Mouse (Mus musculus) embryonic fibroblast, embryonic 13.5 days (primary cell): ENCODE results near the gene Arhgef3. TPM values are rescaled to one million over a fixed set of nuclear protein-coding genes. Genes with fewer than 3 reads are reported as not detected.

ENCODE experiments used
- H3K27ac ChIP-seq: 2 replicates; pipeline ENCODE4 v1.5.1; 2012; ENCODE audit warnings: low read length, control low read depth, inconsistent platforms; ENCODE audit not compliant: insufficient read depth
- H3K4me1 ChIP-seq: 2 replicates; pipeline ENCODE4 v1.6.1; 2011; ENCODE audit warnings: low read length; ENCODE audit not compliant: control insufficient read depth, insufficient read depth
- H3K4me3 ChIP-seq: 2 replicates; pipeline ENCODE4 v1.5.1; 2011; ENCODE audit warnings: mild to moderate bottlenecking, control low read depth, low read length; ENCODE audit not compliant: insufficient read depth
- CTCF ChIP-seq: IDR thresholded peaks from 2 replicates; pipeline ENCODE4 v1.5.1; 2011; ENCODE audit warnings: mild to moderate bottlenecking, control low read depth, low read length, moderate library complexity, borderline replicate concordance; ENCODE audit not compliant: insufficient read depth
- POLR2A ChIP-seq: IDR thresholded peaks from 2 replicates; pipeline ENCODE4 v1.6.1; 2011; ENCODE audit warnings: low read depth, mild to moderate bottlenecking, control low read depth, low read length, moderate library complexity
- polyA plus RNA-seq: library from polyadenylated mRNA; stranded (reverse); fragments of >200 nt; gene quantifications from 2 replicates; pipeline ENCODE4 v1.2.4, GENCODE M21; 2011; ENCODE audit warnings: low read depth; ENCODE audit not compliant: missing spikeins, insufficient read length

Arhgef3 gene
- polyA plus RNA-seq, 1 experiment, result 2.5 TPM

DNA sequence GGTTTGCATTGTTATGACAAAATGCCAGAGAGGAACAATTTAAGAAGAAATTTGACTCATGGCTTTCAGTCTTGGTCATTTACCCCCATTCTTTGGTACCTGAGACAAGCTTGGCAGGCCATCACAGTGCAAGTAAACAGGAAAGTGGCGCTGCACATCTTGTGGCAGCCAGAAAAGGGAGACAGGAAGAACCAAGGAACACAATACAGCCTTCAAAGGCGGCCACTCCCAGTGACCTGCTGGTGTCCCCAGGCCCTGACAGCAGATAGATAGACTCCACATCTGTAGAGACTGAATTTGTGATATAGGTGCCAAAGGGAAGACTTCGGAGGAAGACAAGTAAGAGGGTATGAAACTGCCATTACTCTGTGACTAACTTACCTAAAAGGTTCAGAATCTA, 293.5 kb downstream of the Arhgef3 start:
- no peaks in the 10 kb centered on the region for H3K4me1 ChIP-seq
- H3K27ac ChIP-seq, result no peak overlapping the region
- H3K4me3 ChIP-seq, result no peak overlapping the region
- TF ChIP-seq POLR2A (no peak), CTCF (no peak)

GRCm38 (mm10) chr14:27409662-27410061, 295.0 kb downstream of the Arhgef3 start:
- H3K4me3 ChIP-seq, result no peak overlapping the region
- TF ChIP-seq CTCF (no peak), POLR2A (no peak)
- no peaks in the 10 kb centered on the region for H3K4me1 ChIP-seq
- H3K27ac ChIP-seq, result no peak overlapping the region

GRCm38 (mm10) chr14:27411492-27411891, 296.8 kb downstream of the Arhgef3 start:
- no peak overlapping the region for H3K27ac ChIP-seq
- H3K4me3 ChIP-seq, result no peak overlapping the region
- H3K4me1 ChIP-seq, result no peaks in the 10 kb centered on the region
- TF ChIP-seq POLR2A, result no peak
- no peak for TF ChIP-seq CTCF

- no peak overlapping the region for H3K27ac ChIP-seq
- TF ChIP-seq CTCF (no peak), POLR2A (no peak)
- H3K4me1 ChIP-seq, result no peaks in the 10 kb centered on the region
- no peak overlapping the region for H3K4me3 ChIP-seq
Observed at GRCm38 (mm10) chr14:27412699-27413098, 298.0 kb downstream of the Arhgef3 start.

- no peaks in the 10 kb centered on the region for H3K4me1 ChIP-seq
- H3K27ac ChIP-seq, result no peak overlapping the region
- TF ChIP-seq POLR2A, result no peak
- no peak for TF ChIP-seq CTCF
- H3K4me3 ChIP-seq, result no peak overlapping the region
Observed at GRCm38 (mm10) chr14:27413961-27414360, 299.3 kb downstream of the Arhgef3 start.

DNA sequence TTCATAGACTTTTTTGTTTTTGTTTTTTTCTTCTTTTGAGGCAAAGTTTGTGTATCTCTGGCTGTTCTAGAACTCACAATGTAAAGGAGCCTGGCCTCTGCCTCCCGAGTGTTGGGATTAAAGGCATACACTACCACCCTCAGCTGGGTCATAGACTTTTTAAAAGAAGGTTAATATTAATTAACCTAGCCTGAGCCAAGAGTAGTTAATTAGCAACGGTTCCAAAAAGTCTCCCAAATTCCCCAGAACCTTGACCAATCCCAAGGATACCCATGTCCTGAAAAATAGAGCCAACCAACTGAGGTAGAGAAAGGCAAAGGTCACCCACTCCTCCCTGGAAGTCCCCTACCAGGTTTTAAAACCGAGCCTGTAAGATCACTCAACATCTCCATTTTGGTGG, 306.1 kb downstream of the Arhgef3 start:
- H3K4me3 ChIP-seq, result no peak overlapping the region
- H3K4me1 ChIP-seq, result no peaks in the 10 kb centered on the region
- no peak overlapping the region for H3K27ac ChIP-seq
- no peak for TF ChIP-seq POLR2A
- no peak for TF ChIP-seq CTCF

DNA sequence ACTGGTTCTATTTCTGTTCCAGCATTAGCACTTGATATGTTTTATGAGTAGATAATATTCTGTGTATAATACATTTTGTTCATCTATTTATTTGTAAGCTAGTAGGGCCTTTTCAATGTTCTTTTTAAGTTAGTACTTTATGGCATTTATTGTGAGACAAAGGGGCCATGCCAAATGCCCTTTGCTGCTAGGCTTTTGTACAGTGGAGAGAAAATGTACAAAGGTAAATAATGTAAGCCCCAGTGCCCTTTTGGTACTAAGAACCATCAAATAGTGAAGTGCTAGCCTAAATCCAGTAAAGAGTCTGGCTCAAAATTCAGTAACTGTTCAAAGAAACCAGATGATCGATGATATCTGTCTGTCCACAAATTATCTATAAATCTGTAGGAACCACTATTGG, 307.6 kb downstream of the Arhgef3 start:
- Histone ChIP-seq H3K27ac (no peak overlapping the region), H3K4me3 (no peak overlapping the region), H3K4me1 (no peaks in the 10 kb centered on the region)
- TF ChIP-seq CTCF, result no peak
- TF ChIP-seq POLR2A, result no peak

DNA sequence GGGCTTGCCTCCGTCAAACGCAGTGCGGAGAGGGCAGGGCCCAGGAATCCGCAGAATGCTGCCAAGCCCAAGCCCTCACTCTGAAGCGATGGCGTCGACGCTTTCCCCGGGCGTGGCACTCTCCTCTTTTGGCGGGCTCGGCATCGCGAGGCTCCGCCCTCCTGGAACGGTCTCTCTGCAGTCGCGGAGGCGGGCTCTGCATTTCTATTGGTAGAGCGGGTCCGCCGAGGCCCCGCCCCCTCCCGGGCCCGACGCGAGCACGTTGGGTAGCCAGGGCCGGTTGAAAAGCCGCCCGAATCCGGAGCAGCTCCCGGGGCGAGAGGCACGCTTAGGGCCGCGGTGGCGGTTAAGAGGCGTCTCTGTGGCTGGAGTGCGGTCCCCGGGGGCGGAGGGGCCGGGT, 313.9 kb downstream of the Arhgef3 start, which contains the start of gene Fam208a:
Gene Fam208a (plus strand): TSS at position 262 of the 400 bp plus-strand sequence.
- H3K4me3 ChIP-seq, result peak within 1 kb of the TSS; percentile 92
- H3K4me1 ChIP-seq, result no peaks in the 10 kb centered on the region; the same call in 1 of the 2 replicates
- TF ChIP-seq POLR2A (peak; percentile 68), CTCF (no peak)
- H3K27ac ChIP-seq, result peak within 1 kb of the TSS; percentile 92

- Histone ChIP-seq H3K4me1 (no peaks in the 10 kb centered on the region; the same call in 1 of the 2 replicates), H3K4me3 (peak overlapping the region; percentile 92), H3K27ac (peak overlapping the region; percentile 92)
- TF ChIP-seq POLR2A, result peak; percentile 71
- TF ChIP-seq CTCF, result no peak
Observed at GRCm38 (mm10) chr14:27428973-27429711, 314.4 kb downstream of the Arhgef3 start.

GRCm38 (mm10) chr14:27430280-27430679, 315.6 kb downstream of the Arhgef3 start:
- Histone ChIP-seq H3K4me3 (no peak overlapping the region), H3K27ac (no peak overlapping the region), H3K4me1 (no peaks in the 10 kb centered on the region; the same call in 1 of the 2 replicates)
- TF ChIP-seq CTCF (no peak), POLR2A (no peak)

- Histone ChIP-seq H3K4me3 (no peak overlapping the region), H3K27ac (no peak overlapping the region), H3K4me1 (no peaks in the 10 kb centered on the region; the same call in 1 of the 2 replicates)
- no peak for TF ChIP-seq CTCF
- TF ChIP-seq POLR2A, result no peak
Observed at GRCm38 (mm10) chr14:27432064-27432463, 317.4 kb downstream of the Arhgef3 start.
